Mouse (Mus musculus): Measurements from ENCODE around the gene Wbp2. TPM values are rescaled to one million over a fixed set of nuclear protein-coding genes. Genes with fewer than 3 reads are reported as not detected.

The Wbp2 gene
- polyA plus RNA-seq, 1 experiment from 2014 or later, result 135 TPM

DNA sequence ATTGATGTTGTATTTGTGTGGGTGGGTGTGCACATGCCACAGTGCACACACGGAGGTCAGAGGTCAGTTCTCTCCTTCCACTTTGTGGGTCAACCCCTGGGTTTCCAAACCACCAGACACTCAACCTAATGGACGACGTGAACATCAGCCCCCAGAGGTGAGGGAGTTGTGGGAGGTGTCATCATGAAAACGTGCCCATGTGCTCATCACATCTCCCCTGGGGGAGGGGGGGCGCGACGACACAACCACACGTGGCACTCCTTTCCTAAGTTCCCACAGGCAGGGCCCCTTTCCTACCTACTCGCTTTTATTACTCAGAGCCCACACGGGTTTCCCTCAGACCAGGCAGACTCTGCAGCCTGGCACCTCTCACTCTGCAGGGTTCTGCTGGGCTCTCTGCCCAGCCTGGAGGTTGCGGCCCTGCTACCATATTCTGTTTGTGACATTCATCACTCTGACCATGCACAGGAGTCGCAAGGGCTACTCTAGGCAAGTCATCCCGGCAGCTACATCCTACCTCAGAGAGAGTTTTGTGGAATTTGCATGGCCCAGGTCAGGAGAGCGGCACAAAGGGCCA is 3.6 kb downstream of the Wbp2 start:
- Histone ChIP-seq H3K4me1 (ENCODE audit: control insufficient read depth, insufficient read depth, low read length) (peaks cover 30% of the 10 kb centered on the region), H3K27ac (ENCODE audit: low read length) (no peak overlapping the region), H3K4me2 (ENCODE audit: low read depth, low read length) (no peak overlapping the region), H3K9ac (ENCODE audit: low read depth, low read length) (no peak overlapping the region), H3K36me3 (ENCODE audit: control insufficient read depth, insufficient read depth, low read length) (peaks cover 26% of the 10 kb centered on the region), H3K9me3 (ENCODE audit: control insufficient read depth, low read length) (no peaks in the 10 kb centered on the region), H3K27me3 (replicated peaks; ENCODE audit: control insufficient read depth, insufficient read depth, low read length) (no peaks in the 10 kb centered on the region), H3K4me3 (ENCODE audit: low read length) (no peak overlapping the region)
- 88% methylated on average over 14 of the region's 14 CpGs for WGBS
- ATAC-seq, result no peak

DNA sequence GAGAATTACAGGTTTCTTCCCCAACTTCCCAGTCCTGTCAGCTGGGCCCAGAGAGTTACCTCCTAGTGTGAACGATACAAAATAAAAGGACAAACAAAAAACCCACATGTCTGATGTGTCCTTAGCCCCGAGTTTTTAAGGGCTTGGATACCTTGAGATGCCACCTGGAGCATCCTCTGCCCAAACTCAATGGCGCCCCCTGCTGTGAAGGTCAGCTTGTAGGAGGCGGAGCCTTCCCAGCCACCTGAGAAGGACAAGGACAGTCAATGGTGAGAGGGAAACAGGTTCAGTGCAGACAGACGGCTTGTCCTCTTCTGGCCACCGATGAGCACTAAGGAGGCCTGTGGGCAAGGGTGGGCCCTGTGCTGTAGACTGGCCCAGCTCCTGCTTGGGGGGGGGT is 5.7 kb downstream of the Wbp2 start:
- no peak overlapping the region for H3K9ac ChIP-seq (ENCODE audit: low read depth, low read length)
- no peaks in the 10 kb centered on the region for H3K27me3 ChIP-seq (replicated peaks; ENCODE audit: control insufficient read depth, insufficient read depth, low read length)
- no peak overlapping the region for H3K27ac ChIP-seq (ENCODE audit: low read length)
- H3K4me2 ChIP-seq (ENCODE audit: low read depth, low read length), result no peak overlapping the region
- peaks cover 32% of the 10 kb centered on the region for H3K4me1 ChIP-seq (ENCODE audit: control insufficient read depth, insufficient read depth, low read length)
- peaks cover 26% of the 10 kb centered on the region for H3K36me3 ChIP-seq (ENCODE audit: control insufficient read depth, insufficient read depth, low read length)
- H3K9me3 ChIP-seq (ENCODE audit: control insufficient read depth, low read length), result no peaks in the 10 kb centered on the region
- WGBS, result 62% methylated on average over 6 of the region's 6 CpGs
- no peak for ATAC-seq
- no peak overlapping the region for H3K4me3 ChIP-seq (ENCODE audit: low read length)

DNA sequence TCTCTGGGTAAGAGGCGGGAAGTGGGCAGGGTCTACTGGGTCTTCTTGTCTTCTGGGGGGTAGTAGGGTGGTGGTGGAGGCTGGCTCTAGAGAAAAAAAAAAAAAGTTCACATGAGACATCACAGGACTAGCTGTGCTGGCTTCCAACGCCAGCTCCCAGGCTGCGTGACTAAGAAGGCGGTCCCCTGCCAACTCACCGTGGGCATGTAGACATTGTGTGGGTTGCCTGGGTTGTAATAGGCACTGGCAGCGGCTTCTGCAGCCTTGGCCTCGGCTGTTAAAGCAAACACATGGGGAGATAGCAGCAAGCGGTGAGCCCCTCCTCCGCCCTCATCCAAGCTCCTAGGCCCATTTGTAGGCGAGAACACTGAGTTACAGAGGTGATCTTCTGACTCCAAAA is 7.3 kb downstream of the Wbp2 start:
- WGBS, result 66% methylated on average over 10 of the region's 10 CpGs
- Histone ChIP-seq H3K36me3 (ENCODE audit: control insufficient read depth, insufficient read depth, low read length) (peaks cover 26% of the 10 kb centered on the region), H3K9me3 (ENCODE audit: control insufficient read depth, low read length) (no peaks in the 10 kb centered on the region), H3K4me2 (ENCODE audit: low read depth, low read length) (no peak overlapping the region), H3K9ac (ENCODE audit: low read depth, low read length) (0 out of 2 replicates have a peak overlapping the region, but pooled peaks have one; percentile 45), H3K27me3 (replicated peaks; ENCODE audit: control insufficient read depth, insufficient read depth, low read length) (no peaks in the 10 kb centered on the region), H3K4me3 (ENCODE audit: low read length) (no peak overlapping the region), H3K27ac (ENCODE audit: low read length) (no peak overlapping the region; the same call in 1 of the 2 replicates), H3K4me1 (ENCODE audit: control insufficient read depth, insufficient read depth, low read length) (peaks cover 20% of the 10 kb centered on the region)
- ATAC-seq, result no peak

DNA sequence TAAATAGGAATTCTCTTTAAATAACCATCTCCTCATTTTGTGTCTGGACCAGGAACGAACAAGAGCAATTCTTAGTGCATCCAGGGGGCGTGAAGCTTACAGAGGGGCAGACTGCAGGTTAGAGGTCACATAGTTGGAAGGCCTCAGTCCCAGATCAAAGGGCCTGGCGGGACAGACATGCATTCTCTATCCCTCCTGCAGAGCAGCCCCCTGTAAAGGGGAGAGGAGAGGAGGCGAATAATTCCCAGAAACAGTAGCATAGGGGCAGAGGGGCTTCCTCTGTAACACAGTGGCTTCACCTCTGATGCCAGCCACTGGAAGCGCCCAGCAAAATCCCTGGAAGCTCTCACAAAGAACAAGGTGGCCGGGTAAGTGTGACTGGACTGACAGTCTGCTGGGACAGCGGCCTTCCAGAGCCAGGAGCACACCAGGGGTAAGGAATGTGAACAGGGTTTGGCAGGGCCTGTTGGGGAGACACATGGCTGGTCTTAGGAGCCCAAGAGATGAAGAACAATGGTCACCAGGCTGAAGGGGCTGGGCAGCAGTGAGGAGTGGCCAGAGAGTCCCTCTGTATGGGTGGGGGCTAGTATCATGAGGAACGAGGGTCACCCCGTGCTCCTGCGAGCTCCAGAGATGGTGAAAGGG is 8.0 kb downstream of the Wbp2 start:
- Histone ChIP-seq H3K4me1 (ENCODE audit: control insufficient read depth, insufficient read depth, low read length) (peaks cover 20% of the 10 kb centered on the region), H3K27me3 (replicated peaks; ENCODE audit: control insufficient read depth, insufficient read depth, low read length) (no peaks in the 10 kb centered on the region), H3K9me3 (ENCODE audit: control insufficient read depth, low read length) (no peaks in the 10 kb centered on the region), H3K4me3 (ENCODE audit: low read length) (no peak overlapping the region), H3K36me3 (ENCODE audit: control insufficient read depth, insufficient read depth, low read length) (peaks cover 25% of the 10 kb centered on the region), H3K9ac (ENCODE audit: low read depth, low read length) (peak overlapping the region; percentile 45; the same call in 1 of the 2 replicates), H3K27ac (ENCODE audit: low read length) (peak overlapping the region; percentile 46; the same call in 1 of the 2 replicates), H3K4me2 (ENCODE audit: low read depth, low read length) (no peak overlapping the region)
- WGBS, result 49% methylated on average over 10 of the region's 10 CpGs
- no peak for ATAC-seq

DNA sequence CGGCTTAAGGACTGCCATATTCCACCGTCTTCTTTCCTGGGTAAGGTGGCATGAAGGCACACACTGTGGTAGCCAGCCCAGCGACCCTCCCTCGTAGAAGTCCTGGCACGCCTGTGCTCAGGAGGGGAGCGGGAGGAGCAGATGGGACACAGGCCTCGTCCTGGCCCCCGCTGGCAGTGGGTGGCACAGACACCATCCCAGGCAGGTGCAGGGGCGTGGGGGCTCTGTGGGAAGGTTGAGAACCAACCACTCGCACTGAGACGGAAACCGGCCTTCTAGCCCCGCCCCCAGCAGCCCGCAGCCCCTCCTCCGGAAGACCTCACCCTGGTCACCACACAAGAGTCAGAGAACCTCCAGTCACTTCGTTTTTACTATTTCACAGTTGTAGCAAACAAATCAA is 8.6 kb downstream of the Wbp2 start:
- H3K36me3 ChIP-seq (ENCODE audit: control insufficient read depth, insufficient read depth, low read length), result peaks cover 20% of the 10 kb centered on the region
- H3K27me3 ChIP-seq (replicated peaks; ENCODE audit: control insufficient read depth, insufficient read depth, low read length), result no peaks in the 10 kb centered on the region
- H3K27ac ChIP-seq (ENCODE audit: low read length), result peak overlapping the region; percentile 86
- H3K4me2 ChIP-seq (ENCODE audit: low read depth, low read length), result peak overlapping the region; percentile 54
- WGBS, result 8% methylated on average over 16 of the region's 16 CpGs
- H3K4me3 ChIP-seq (ENCODE audit: low read length), result peak overlapping the region; percentile 41
- ATAC-seq, result peak; percentile 45
- peak overlapping the region; percentile 67 for H3K9ac ChIP-seq (ENCODE audit: low read depth, low read length)
- H3K4me1 ChIP-seq (ENCODE audit: control insufficient read depth, insufficient read depth, low read length), result peaks cover 20% of the 10 kb centered on the region
- H3K9me3 ChIP-seq (ENCODE audit: control insufficient read depth, low read length), result no peaks in the 10 kb centered on the region

DNA sequence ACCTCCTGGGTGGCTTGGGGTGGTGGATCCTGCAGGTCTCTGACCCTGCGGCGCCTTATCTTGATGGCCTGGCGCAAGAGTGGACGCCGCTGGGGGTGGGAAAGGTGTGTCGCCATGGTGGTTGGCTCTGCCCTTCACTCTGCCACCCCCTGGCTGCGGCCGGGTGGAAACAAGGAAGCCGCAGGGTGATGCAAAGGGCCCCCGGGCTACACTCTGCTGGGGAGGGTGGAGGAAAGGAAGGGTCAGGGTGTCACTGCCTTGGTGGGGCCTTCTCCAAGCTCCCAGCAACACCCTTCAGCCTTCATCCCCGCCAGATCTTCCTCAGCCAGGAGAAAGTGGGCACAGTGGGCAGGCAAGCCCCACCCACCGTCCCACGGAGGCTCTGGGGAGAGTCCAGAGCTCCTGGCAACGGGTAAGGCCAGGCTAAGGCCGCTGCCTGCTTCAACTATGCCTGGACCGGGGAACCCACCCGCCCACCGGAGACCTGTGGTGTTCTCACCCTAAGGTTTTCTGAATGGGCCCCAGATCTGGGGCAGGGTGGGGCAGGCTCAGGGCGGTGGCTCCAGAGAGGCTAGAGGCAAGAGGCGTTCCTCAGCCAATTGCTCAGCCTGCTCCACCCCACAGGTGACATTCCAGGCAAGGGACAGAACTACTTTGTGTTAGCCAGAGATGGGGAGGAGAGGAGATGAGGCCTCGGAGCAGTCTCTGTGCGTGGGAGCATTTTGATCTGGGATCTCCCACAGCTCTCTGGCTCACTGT is 9.2 kb downstream of the Wbp2 start, which contains the start of gene Unc13d:
Gene Unc13d, minus strand, starts transcription at position 516 of the 759 bp plus-strand sequence.
- Histone ChIP-seq H3K9ac (ENCODE audit: low read depth, low read length) (peak within 1 kb of the TSS; percentile 67), H3K4me3 (ENCODE audit: low read length) (peak within 1 kb of the TSS; percentile 41), H3K4me2 (ENCODE audit: low read depth, low read length) (peak within 1 kb of the TSS; percentile 54), H3K36me3 (ENCODE audit: control insufficient read depth, insufficient read depth, low read length) (peaks cover 16% of the 10 kb centered on the region), H3K4me1 (ENCODE audit: control insufficient read depth, insufficient read depth, low read length) (peaks cover 20% of the 10 kb centered on the region), H3K27ac (ENCODE audit: low read length) (peak within 1 kb of the TSS; percentile 86), H3K9me3 (ENCODE audit: control insufficient read depth, low read length) (no peaks in the 10 kb centered on the region), H3K27me3 (replicated peaks; ENCODE audit: control insufficient read depth, insufficient read depth, low read length) (no peaks in the 10 kb centered on the region)
- 52% methylated on average over 22 of the region's 22 CpGs for WGBS
- peak; percentile 89 for ATAC-seq

DNA sequence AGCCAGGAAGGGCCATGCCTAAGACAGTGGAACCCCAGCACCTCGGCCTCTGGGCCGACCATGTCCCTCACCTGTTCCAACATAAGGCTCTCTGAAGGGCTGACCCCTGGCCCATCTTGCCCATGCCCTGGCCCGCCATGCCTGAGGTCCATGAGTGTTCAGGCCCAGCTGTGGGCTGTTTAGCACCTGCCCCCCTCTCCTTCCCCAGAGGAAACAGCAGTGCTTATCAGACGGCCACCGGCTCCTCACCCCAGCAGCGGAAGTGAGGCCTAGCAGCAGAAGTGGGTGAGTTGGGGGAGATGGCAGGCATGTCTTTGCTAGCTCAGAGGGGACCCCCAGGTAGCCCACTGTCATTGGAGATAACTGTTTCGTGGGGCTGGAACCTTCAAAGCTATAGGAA is 10.0 kb downstream of the Wbp2 start:
- H3K27ac ChIP-seq (ENCODE audit: low read length), result peak overlapping the region; percentile 86; the same call in 1 of the 2 replicates
- no peak for ATAC-seq
- peaks cover 20% of the 10 kb centered on the region for H3K4me1 ChIP-seq (ENCODE audit: control insufficient read depth, insufficient read depth, low read length)
- no peaks in the 10 kb centered on the region for H3K9me3 ChIP-seq (ENCODE audit: control insufficient read depth, low read length)
- peak overlapping the region; percentile 41 for H3K4me3 ChIP-seq (ENCODE audit: low read length)
- 0 out of 2 replicates have a peak, but pooled peaks cover 13% of the 10 kb centered on the region for H3K36me3 ChIP-seq (ENCODE audit: control insufficient read depth, insufficient read depth, low read length)
- H3K27me3 ChIP-seq (replicated peaks; ENCODE audit: control insufficient read depth, insufficient read depth, low read length), result no peaks in the 10 kb centered on the region
- peak overlapping the region; percentile 54 for H3K4me2 ChIP-seq (ENCODE audit: low read depth, low read length)
- WGBS, result 80% methylated on average over 7 of the region's 7 CpGs
- H3K9ac ChIP-seq (ENCODE audit: low read depth, low read length), result peak overlapping the region; percentile 67

DNA sequence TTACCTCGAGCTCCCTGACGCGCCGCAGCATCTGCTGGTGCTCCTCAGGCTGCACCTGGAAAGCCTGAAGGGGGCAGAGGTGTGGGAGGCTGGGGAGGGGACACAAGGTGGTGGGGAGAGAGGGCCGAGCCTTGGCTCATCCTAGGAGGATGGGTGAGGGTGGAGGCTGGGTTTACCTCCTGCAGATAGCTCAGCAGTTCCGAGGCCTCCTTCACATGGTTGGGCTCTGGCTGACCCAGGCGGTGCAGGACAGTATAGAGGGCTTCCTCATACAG is 10.6 kb downstream of the Wbp2 start:
- Histone ChIP-seq H3K4me1 (ENCODE audit: control insufficient read depth, insufficient read depth, low read length) (peaks cover 20% of the 10 kb centered on the region), H3K9me3 (ENCODE audit: control insufficient read depth, low read length) (no peaks in the 10 kb centered on the region), H3K27ac (ENCODE audit: low read length) (no peak overlapping the region), H3K4me2 (ENCODE audit: low read depth, low read length) (no peak overlapping the region), H3K36me3 (ENCODE audit: control insufficient read depth, insufficient read depth, low read length) (0 out of 2 replicates have a peak, but pooled peaks cover 9% of the 10 kb centered on the region), H3K4me3 (ENCODE audit: low read length) (no peak overlapping the region), H3K27me3 (replicated peaks; ENCODE audit: control insufficient read depth, insufficient read depth, low read length) (no peaks in the 10 kb centered on the region), H3K9ac (ENCODE audit: low read depth, low read length) (peak overlapping the region; percentile 67; the same call in 1 of the 2 replicates)
- no peak for ATAC-seq
- WGBS, result 72% methylated on average over 7 of the region's 7 CpGs

DNA sequence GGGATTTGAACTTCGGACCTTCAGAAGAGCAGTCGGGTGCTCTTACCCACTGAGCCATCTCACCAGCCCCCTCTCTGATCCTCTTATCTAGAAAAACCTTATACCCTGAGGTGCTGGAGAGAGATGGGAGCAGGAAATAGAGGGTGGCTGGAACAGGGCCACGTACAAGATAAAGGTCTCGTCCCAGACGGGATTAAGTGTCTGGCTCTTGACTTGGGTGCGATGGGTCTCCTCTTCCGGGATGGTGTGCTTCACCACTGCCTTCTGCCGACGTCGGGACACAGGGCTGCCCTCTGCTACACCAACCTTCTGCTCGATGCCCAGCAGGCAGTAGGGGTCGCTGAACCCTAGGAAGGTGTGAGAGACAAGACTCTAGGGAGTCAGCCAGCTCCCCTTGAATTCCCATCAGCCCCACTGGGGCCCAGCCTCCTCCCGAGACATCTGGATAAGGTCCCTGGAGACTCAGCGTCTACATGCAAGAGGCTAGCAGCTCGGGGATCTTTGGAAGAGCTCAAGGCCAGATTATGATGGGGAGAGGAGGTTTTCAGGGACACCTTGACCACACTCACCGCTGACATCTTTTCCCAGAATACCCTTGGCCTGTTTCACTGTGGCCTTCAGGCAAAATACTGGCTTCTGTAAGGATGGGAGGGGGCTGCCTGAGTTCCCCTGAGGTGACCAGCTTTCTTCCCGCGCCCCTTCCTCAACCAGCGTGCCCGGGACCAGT is 11.1 kb downstream of the Wbp2 start:
- no peak overlapping the region for H3K4me2 ChIP-seq (ENCODE audit: low read depth, low read length)

More for the DNA sequence above, 11.1 kb downstream of the Wbp2 start:
- no peaks in the 10 kb centered on the region for H3K9me3 ChIP-seq (ENCODE audit: control insufficient read depth, low read length)
- 54% methylated on average over 20 of the region's 20 CpGs for WGBS
- H3K9ac ChIP-seq (ENCODE audit: low read depth, low read length), result no peak overlapping the region
- H3K27ac ChIP-seq (ENCODE audit: low read length), result no peak overlapping the region
- no peaks in the 10 kb centered on the region for H3K27me3 ChIP-seq (replicated peaks; ENCODE audit: control insufficient read depth, insufficient read depth, low read length)
- no peak for ATAC-seq
- H3K36me3 ChIP-seq (ENCODE audit: control insufficient read depth, insufficient read depth, low read length), result 0 out of 2 replicates have a peak, but pooled peaks cover 4% of the 10 kb centered on the region
- peaks cover 20% of the 10 kb centered on the region for H3K4me1 ChIP-seq (ENCODE audit: control insufficient read depth, insufficient read depth, low read length)
- no peak overlapping the region for H3K4me3 ChIP-seq (ENCODE audit: low read length)

Measured in intestine, embryonic 16.5 days (tissue).